In genomic region chr3:37765971-37766370, GRCm38 (mm10) we compare ENCODE assay signal across 15 mouse cellular contexts.
"Had no signal": no experiment of that assay in that cellular context is flagged by ENCODE, and none has a peak within 500 bp of the region (broad histone marks: within the 10 kb centered on the region; RNA-seq: fewer than 3 reads in every experiment).

No protein-coding gene starts in this region.

- H3K36me3 ChIP-seq: limb, embryonic 15.5 days; liver, embryonic 12.5 days; midbrain, embryonic 12.5 days; neural tube, embryonic 13.5 days had no signal

- H3K9ac ChIP-seq: limb, embryonic 15.5 days; liver, embryonic 12.5 days; lung, embryonic 14.5 days; midbrain, embryonic 12.5 days; neural tube, embryonic 13.5 days had no signal

- H3K27me3 ChIP-seq: limb, embryonic 15.5 days; liver, embryonic 12.5 days had no signal

- DNase-seq: kidney, adult 9 months; kidney, postnatal 25 days; lung, embryonic 14.5 days; lung, postnatal 10 days; lung, postnatal 4 days; retina, postnatal 1 day; right cerebral cortex, postnatal 4 days; spleen, adult 18-20 months; thymus, adult 18-20 months; thymus, postnatal 14 days had no signal

- H3K27ac ChIP-seq: limb, embryonic 15.5 days; liver, embryonic 12.5 days; midbrain, embryonic 12.5 days; neural tube, embryonic 13.5 days had no signal

- ATAC-seq: midbrain, embryonic 16.5 days had no signal

- H3K4me2 ChIP-seq: limb, embryonic 15.5 days; liver, embryonic 12.5 days; lung, embryonic 14.5 days; midbrain, embryonic 12.5 days; neural tube, embryonic 13.5 days had no signal

- H3K4me3 ChIP-seq: limb, embryonic 15.5 days; liver, embryonic 12.5 days; midbrain, embryonic 12.5 days; neural tube, embryonic 13.5 days had no signal

- H3K9me3 ChIP-seq: limb, embryonic 15.5 days; liver, embryonic 12.5 days; midbrain, embryonic 12.5 days; neural tube, embryonic 13.5 days had no signal
